Mouse (Mus musculus) limb, embryonic 12.5 days (tissue): ENCODE measurements around the gene Spata31d1d. TPM values are rescaled to one million over a fixed set of nuclear protein-coding genes. Genes with fewer than 3 reads are reported as not detected.
"Not testable (repeated sequence)": the region's sequence is repeated elsewhere in the genome, so short reads cannot be mapped to it uniquely, and the experiment has no call there.

ENCODE experiments used
- ATAC-seq: fragments of 200-750 bp; cut with Nextera tagmentation; 2 replicates; pipeline ENCODE4 v1.8.0; 2017; ENCODE audit warnings: low read depth, moderate TSS enrichment; ENCODE audit not compliant: insufficient number of reproducible peaks, insufficient read depth, low FRiP score, low TSS enrichment
- H3K27ac ChIP-seq: fragments of 300-500 bp; sonication (generic); 2 replicates; pipeline ENCODE4 v1.5.1; 2016; ENCODE audit warnings: mild to moderate bottlenecking, moderate library complexity
- H3K27me3 ChIP-seq: fragments of 300-500 bp; sonication (generic); 2 replicates; pipeline ENCODE4 v1.6.1; 2016; ENCODE audit warnings: mild to moderate bottlenecking, moderate library complexity
- H3K36me3 ChIP-seq: fragments of 300-500 bp; sonication (generic); 2 replicates; pipeline ENCODE4 v1.6.1; 2016; ENCODE audit warnings: mild to moderate bottlenecking, moderate library complexity
- H3K4me1 ChIP-seq: fragments of 300-500 bp; sonication (generic); replicated peaks from 2 replicates; pipeline ENCODE4 v1.6.1; 2016
- H3K4me2 ChIP-seq: fragments of 300-500 bp; sonication (generic); 2 replicates; pipeline ENCODE4 v1.6.1; 2016; ENCODE audit warnings: mild to moderate bottlenecking, moderate library complexity
- H3K4me3 ChIP-seq: fragments of 300-500 bp; sonication (generic); replicated peaks from 2 replicates; pipeline ENCODE4 v1.5.1; 2016; ENCODE audit warnings: mild to moderate bottlenecking
- H3K9ac ChIP-seq: fragments of 300-500 bp; sonication (generic); replicated peaks from 2 replicates; pipeline ENCODE4 v1.6.1; 2016; ENCODE audit warnings: mild to moderate bottlenecking, moderate library complexity
- H3K9me3 ChIP-seq: fragments of 300-500 bp; sonication (generic); 2 replicates; pipeline ENCODE4 v1.6.1; 2016; ENCODE audit warnings: mild to moderate bottlenecking, moderate library complexity
- WGBS: fragments of 180-500 bp; shearing (Covaris S2); methylation state at CpG from one replicate; pipeline ENCODE4 v1.1.7; 2016; 5-methylcytosine and 5-hydroxymethylcytosine counted together
- polyA plus RNA-seq: library from polyadenylated mRNA; unstranded; fragments of >200 nt; fragmentation: Nextera tagmentation; extraction: Ambion mirVana; gene quantifications from 2 replicates; pipeline ENCODE4 v1.2.1, GENCODE M21; 2016

Gene Spata31d1d
- polyA plus RNA-seq, result not detected in 2 replicates

GRCm38 (mm10) chr13:59731652-59732051 lies at the start of gene Spata31d1d:
Gene Spata31d1d (minus strand): TSS chr13:59731752.
- WGBS, result 44% methylated on average over 6 of the region's 7 CpGs
- Histone ChIP-seq H3K36me3 (no peaks in the 10 kb centered on the region), H3K27me3 (peaks cover 6% of the 10 kb centered on the region), H3K9me3 (no peaks in the 10 kb centered on the region), H3K4me1 (peaks cover 2% of the 10 kb centered on the region; the same call in 1 of the 2 replicates), H3K4me3 (no peak within 1 kb of the TSS), H3K4me2 (no peak within 1 kb of the TSS), H3K9ac (no peak within 1 kb of the TSS), H3K27ac (no peak within 1 kb of the TSS)
- ATAC-seq, result no peak

DNA sequence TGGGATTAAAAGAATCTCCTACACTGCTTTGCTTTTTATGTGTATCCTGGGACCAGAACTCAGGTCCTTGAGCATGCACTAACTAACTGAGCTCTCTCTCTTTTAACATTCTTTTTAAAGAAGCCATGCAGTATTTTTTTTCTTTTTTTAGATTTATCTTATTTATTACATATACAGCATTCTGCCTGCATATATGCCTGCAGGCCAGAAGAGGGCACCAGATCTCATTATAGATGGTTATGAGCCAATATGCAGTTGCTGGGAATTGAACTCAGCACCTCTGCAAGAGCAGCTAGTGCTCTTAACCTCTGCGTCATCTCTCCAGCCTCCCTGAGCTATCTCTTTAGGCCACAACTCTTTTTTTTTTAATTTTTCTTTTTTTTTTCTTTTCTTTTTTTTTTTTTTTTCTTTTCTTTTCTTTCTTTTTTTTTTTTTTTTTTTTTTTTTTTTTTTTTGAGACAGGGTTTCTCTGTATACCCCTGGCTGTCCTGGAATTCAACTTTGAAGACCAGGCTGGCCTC lies 48.3 kb upstream of the Spata31d1d start:
- not testable (repeated sequence) for H3K4me3 ChIP-seq, H3K27ac ChIP-seq, H3K9ac ChIP-seq, H3K4me2 ChIP-seq, ATAC-seq, H3K27me3 ChIP-seq, H3K4me1 ChIP-seq, H3K9me3 ChIP-seq
- peaks cover 98% of the 10 kb centered on the region for H3K36me3 ChIP-seq
- 94% methylated on average over 1 of the region's 1 CpGs for WGBS

DNA sequence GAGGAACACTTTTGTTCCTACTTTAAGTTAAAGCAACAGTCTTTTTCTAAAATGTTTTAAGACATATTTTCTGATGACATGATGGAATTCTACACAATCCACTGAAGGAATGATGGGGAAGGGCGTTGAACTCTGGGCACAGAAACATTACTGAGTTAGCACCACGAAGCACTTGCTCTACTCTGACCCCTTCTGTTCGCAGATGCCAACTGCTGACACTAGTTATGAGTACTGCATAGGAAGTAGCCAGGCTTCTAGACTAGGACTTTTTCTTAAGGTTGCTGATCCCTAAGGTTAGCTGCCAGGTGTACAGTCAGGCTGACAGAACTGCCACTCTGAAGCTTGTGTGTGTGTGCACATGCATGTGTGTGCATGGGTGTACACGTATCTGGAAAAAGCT lies 47.7 kb upstream of the Spata31d1d start:
- no peak overlapping the region for H3K27ac ChIP-seq
- no peak overlapping the region for H3K9ac ChIP-seq
- 0 out of 2 replicates have a peak, but pooled peaks have one; percentile 6 for ATAC-seq
- 89% methylated on average over 4 of the region's 4 CpGs for WGBS
- H3K4me1 ChIP-seq, result no peaks in the 10 kb centered on the region
- H3K4me3 ChIP-seq, result no peak overlapping the region
- no peaks in the 10 kb centered on the region for H3K27me3 ChIP-seq
- no peaks in the 10 kb centered on the region for H3K9me3 ChIP-seq
- no peak overlapping the region for H3K4me2 ChIP-seq
- peaks cover 96% of the 10 kb centered on the region for H3K36me3 ChIP-seq

- no peak for ATAC-seq
- H3K27me3 ChIP-seq, result no peaks in the 10 kb centered on the region
- WGBS, result 81% methylated on average over 3 of the region's 3 CpGs
- no peak overlapping the region for H3K27ac ChIP-seq
- H3K4me3 ChIP-seq, result no peak overlapping the region
- peaks cover 9% of the 10 kb centered on the region for H3K4me1 ChIP-seq
- H3K9me3 ChIP-seq, result no peaks in the 10 kb centered on the region
- no peak overlapping the region for H3K9ac ChIP-seq
- H3K4me2 ChIP-seq, result no peak overlapping the region
- peaks cover 82% of the 10 kb centered on the region for H3K36me3 ChIP-seq
Measured at GRCm38 (mm10) chr13:59775168-59775567, 43.6 kb upstream of the Spata31d1d start.

- 66% methylated on average over 9 of the region's 9 CpGs for WGBS
Measured at GRCm38 (mm10) chr13:59771257-59771656, 39.7 kb upstream of the Spata31d1d start.

DNA sequence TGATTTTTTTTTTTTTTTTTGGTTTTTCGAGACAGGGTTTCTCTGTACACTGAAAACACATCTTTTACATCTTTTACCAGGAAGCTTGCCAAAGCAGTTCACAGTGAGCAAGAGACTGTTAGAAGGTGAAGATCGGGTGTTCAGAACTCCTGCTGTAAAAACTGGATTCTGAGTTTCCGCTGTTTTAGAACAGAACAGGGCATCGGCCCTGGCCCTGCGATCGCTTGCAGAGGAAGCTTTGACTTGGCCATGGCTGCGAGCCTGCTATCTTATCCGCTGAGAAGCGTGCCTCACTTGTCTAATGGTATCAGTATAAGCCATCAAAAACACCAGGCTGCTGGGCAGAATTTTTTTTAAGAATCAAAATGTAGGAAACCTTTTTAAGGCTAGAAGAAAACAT lies 39.3 kb upstream of the Spata31d1d start:
- H3K27ac ChIP-seq, result peak overlapping the region; percentile 96
- peak overlapping the region; percentile 88; the same call in 1 of the 2 replicates for H3K4me3 ChIP-seq
- H3K4me1 ChIP-seq, result peaks cover 38% of the 10 kb centered on the region
- H3K4me2 ChIP-seq, result peak overlapping the region; percentile 71
- peak overlapping the region; percentile 73; the same call in 1 of the 2 replicates for H3K9ac ChIP-seq
- ATAC-seq, result no peak
- WGBS, result 75% methylated on average over 9 of the region's 9 CpGs
- no peaks in the 10 kb centered on the region for H3K27me3 ChIP-seq
- peaks cover 45% of the 10 kb centered on the region for H3K36me3 ChIP-seq
- H3K9me3 ChIP-seq, result no peaks in the 10 kb centered on the region

More at GRCm38 (mm10) chr13:59771257-59771656, 39.7 kb upstream of the Spata31d1d start:
- H3K27ac ChIP-seq, result peak overlapping the region; percentile 96; the same call in 1 of the 2 replicates
- ATAC-seq, result no peak
- peaks cover 34% of the 10 kb centered on the region for H3K4me1 ChIP-seq
- H3K36me3 ChIP-seq, result peaks cover 49% of the 10 kb centered on the region
- H3K9me3 ChIP-seq, result no peaks in the 10 kb centered on the region
- H3K27me3 ChIP-seq, result no peaks in the 10 kb centered on the region
- H3K9ac ChIP-seq, result no peak overlapping the region
- no peak overlapping the region for H3K4me3 ChIP-seq
- H3K4me2 ChIP-seq, result peak overlapping the region; percentile 71; the same call in 1 of the 2 replicates

DNA sequence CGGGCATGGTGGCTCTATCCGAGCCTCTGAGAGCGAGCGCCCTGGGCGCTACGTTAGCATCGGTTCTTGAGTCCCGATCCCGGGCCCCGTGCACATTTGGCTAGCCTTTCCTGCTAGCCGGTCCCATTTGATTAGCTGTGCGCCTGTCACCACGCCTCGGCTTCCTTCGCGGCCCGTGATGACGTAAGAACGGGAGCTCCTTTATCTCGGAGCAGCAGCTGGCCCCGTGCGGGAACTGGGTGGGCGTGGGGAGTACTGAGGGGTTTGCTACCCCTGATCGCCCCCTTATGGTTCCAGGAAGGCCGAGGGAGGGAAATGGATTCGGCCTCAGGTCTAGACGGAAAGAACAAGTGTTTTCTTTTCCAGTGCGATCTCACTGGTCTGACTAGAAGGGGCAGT lies 38.6 kb upstream of the Spata31d1d start:
- under 1% methylated on average over 28 of the region's 28 CpGs for WGBS
- ATAC-seq, result peak; percentile 82
- Histone ChIP-seq H3K9me3 (no peaks in the 10 kb centered on the region), H3K4me3 (peak overlapping the region; percentile 88), H3K4me1 (peaks cover 40% of the 10 kb centered on the region), H3K27me3 (no peaks in the 10 kb centered on the region), H3K4me2 (peak overlapping the region; percentile 71), H3K27ac (peak overlapping the region; percentile 96), H3K36me3 (peaks cover 38% of the 10 kb centered on the region), H3K9ac (peak overlapping the region; percentile 73)

- Histone ChIP-seq H3K4me2 (peak within 1 kb of the TSS; percentile 71), H3K9ac (peak within 1 kb of the TSS; percentile 82), H3K4me1 (peaks cover 40% of the 10 kb centered on the region), H3K9me3 (no peaks in the 10 kb centered on the region), H3K36me3 (peaks cover 32% of the 10 kb centered on the region), H3K27me3 (no peaks in the 10 kb centered on the region), H3K27ac (peak within 1 kb of the TSS; percentile 96), H3K4me3 (peak within 1 kb of the TSS; percentile 88)
- WGBS, result under 1% methylated on average over 91 of the region's 91 CpGs
- ATAC-seq, result peak; percentile 98
Measured at GRCm38 (mm10) chr13:59769296-59770163, 38.0 kb upstream of the Spata31d1d start, which contains the start of gene Isca1. Gene Isca1 (minus strand): TSS chr13:59769810.

DNA sequence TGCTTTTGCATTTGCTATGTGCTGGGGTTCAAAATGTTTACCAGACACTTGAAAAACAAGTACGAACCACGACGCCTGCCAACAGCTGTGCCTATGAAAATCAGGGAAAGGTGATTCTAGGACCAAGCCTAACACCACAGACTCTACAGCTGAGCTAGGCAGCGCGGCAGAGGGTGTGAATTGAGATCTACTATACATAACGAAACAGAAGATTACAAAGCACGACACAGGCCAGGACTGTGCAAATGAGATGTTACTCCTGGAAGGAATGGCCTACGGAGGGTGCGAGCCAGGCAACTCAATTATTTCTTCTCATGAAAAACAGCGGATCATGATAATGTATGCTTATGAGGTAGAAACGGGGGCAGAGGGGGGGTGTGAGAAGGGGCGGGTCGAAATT lies 37.0 kb upstream of the Spata31d1d start:
- 35% methylated on average over 13 of the region's 13 CpGs for WGBS
- 0 out of 2 replicates have a peak overlapping the region, but pooled peaks have one; percentile 4 for H3K27ac ChIP-seq
- peak overlapping the region; percentile 82 for H3K9ac ChIP-seq
- no peaks in the 10 kb centered on the region for H3K9me3 ChIP-seq
- H3K4me3 ChIP-seq, result peak overlapping the region; percentile 88
- H3K4me1 ChIP-seq, result peaks cover 40% of the 10 kb centered on the region
- peak overlapping the region; percentile 71 for H3K4me2 ChIP-seq
- no peak for ATAC-seq
- H3K27me3 ChIP-seq, result no peaks in the 10 kb centered on the region
- H3K36me3 ChIP-seq, result peaks cover 26% of the 10 kb centered on the region

GRCm38 (mm10) chr13:59766786-59767515 lies 35.4 kb upstream of the Spata31d1d start:
- H3K4me3 ChIP-seq, result no peak overlapping the region
- 0 out of 2 replicates have a peak overlapping the region, but pooled peaks have one; percentile 24 for H3K27ac ChIP-seq
- peaks cover 40% of the 10 kb centered on the region for H3K4me1 ChIP-seq
- no peaks in the 10 kb centered on the region for H3K27me3 ChIP-seq
- WGBS, result 68% methylated on average over 11 of the region's 11 CpGs
- H3K9me3 ChIP-seq, result no peaks in the 10 kb centered on the region
- no peak overlapping the region for H3K9ac ChIP-seq
- peaks cover 26% of the 10 kb centered on the region for H3K36me3 ChIP-seq
- H3K4me2 ChIP-seq, result peak overlapping the region; percentile 71
- no peak for ATAC-seq

DNA sequence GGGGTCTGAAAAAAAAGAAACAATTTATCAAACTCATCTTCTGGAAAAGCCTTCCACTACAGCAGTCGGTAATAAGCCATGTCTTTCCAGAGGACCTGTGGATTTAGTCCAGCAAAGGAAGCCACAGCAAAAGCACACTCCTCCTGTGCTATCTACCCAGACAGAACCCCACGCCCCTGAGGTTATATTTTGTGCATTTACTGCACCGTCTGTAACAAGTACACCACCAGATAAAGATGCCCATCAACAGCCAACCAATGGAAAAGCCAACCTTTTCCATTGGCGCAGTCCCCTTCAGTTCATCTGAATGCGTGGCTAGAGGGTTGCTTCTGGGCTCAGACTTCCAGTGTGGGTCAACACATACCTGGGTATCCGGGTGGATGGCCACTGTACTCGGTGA lies 31.2 kb upstream of the Spata31d1d start:
- Histone ChIP-seq H3K27ac (no peak overlapping the region), H3K9me3 (no peaks in the 10 kb centered on the region), H3K27me3 (no peaks in the 10 kb centered on the region), H3K4me1 (peaks cover 22% of the 10 kb centered on the region), H3K4me3 (no peak overlapping the region), H3K9ac (no peak overlapping the region), H3K4me2 (no peak overlapping the region), H3K36me3 (peaks cover 63% of the 10 kb centered on the region)
- no peak for ATAC-seq
- 92% methylated on average over 7 of the region's 7 CpGs for WGBS
